Mouse (Mus musculus) bone marrow macrophage, adult 2 months (primary cell): ENCODE measurements around the gene Sos2.

Source experiments
- CTCF ChIP-seq: IDR thresholded peaks from 2 replicates; pipeline ENCODE4 v1.5.1; 2012; ENCODE audit warnings: low read depth, mild to moderate bottlenecking, low read length, moderate library complexity
- POLR2A ChIP-seq: IDR thresholded peaks from 2 replicates; pipeline ENCODE4 v1.6.1; 2012; ENCODE audit warnings: mild to moderate bottlenecking, low read depth, low read length, borderline replicate concordance

- no peak for TF ChIP-seq CTCF
- TF ChIP-seq POLR2A: no peak
Observed at GRCm38 (mm10) chr12:69537243-69537674, 144.4 kb downstream of the Sos2 start.
